Mouse (Mus musculus) olfactory bulb, adult 2 months (tissue): ENCODE data around the gene Fgfr2.

Experiments used
- CTCF ChIP-seq: fragments of 200-500 bp; IDR thresholded peaks from 2 replicates; pipeline ENCODE4 v1.5.1; 2012; ENCODE audit warnings: low read depth, mild to moderate bottlenecking, low read length, moderate library complexity; ENCODE audit not compliant: insufficient read depth
- POLR2A ChIP-seq: fragments of 200-500 bp; IDR thresholded peaks from 2 replicates; pipeline ENCODE4 v1.6.1; 2012; ENCODE audit warnings: mild to moderate bottlenecking, low read depth, low read length, moderate library complexity; ENCODE audit not compliant: insufficient read depth

- TF ChIP-seq CTCF: no peak
- no peak for TF ChIP-seq POLR2A
Measured at GRCm38 (mm10) chr7:130263799-130264351, 2859.3 kb downstream of the Fgfr2 start.
